Mouse (Mus musculus) ZHBTc4 (cell line): ENCODE data around the gene Gm49373.

Source experiments
- DNase-seq: peaks from one replicate; pipeline ENCODE4 v3.0.0-alpha.2; 2011; ENCODE audit warnings: low read depth, low spot score

Gene Gm49373

GRCm38 (mm10) chr9:21073044-21073840 lies at the start of gene Gm49373, which contains the start of gene Fdx1l:
Gm49373 (minus strand) TSS chr9:21073096.
Fdx1l (minus strand) TSS chr9:21073614.
- DNase-seq, result peak; percentile 93

- peak; percentile 39 for DNase-seq
Measured at GRCm38 (mm10) chr9:21121483-21121882, 48.6 kb upstream of the Gm49373 start.

- no peak for DNase-seq
Measured at GRCm38 (mm10) chr9:21117073-21117472, 44.2 kb upstream of the Gm49373 start.

GRCm38 (mm10) chr9:21115105-21115504 lies 42.2 kb upstream of the Gm49373 start:
- no peak for DNase-seq

GRCm38 (mm10) chr9:21114190-21114589 lies 41.3 kb upstream of the Gm49373 start:
- no peak for DNase-seq

- DNase-seq, result no peak
Measured at GRCm38 (mm10) chr9:21113751-21114150, 40.9 kb upstream of the Gm49373 start.

- DNase-seq, result no peak
Measured at GRCm38 (mm10) chr9:21107607-21108237, 34.8 kb upstream of the Gm49373 start.

GRCm38 (mm10) chr9:21105760-21106564 lies 33.1 kb upstream of the Gm49373 start:
- no peak for DNase-seq

DNA sequence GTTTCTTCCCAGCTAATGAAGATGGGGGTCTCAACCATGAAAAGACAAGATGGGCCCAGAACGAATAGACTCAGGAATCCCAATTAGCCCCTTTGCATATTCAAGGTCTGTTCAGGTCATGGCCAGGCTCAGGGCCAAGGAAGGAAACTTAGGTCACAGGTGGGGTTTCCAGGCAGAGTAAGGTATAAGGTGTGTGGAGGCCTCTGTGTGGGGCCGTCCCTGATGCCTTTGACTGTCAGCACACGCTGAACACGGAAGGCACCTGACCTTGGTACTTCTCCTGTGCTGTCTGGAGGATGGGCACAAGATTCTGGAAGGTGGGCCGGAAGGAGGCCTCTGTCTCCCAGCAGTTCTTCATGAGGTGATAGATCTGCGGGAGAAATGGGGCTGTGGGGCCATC lies 31.9 kb upstream of the Gm49373 start:
- DNase-seq, result no peak

DNA sequence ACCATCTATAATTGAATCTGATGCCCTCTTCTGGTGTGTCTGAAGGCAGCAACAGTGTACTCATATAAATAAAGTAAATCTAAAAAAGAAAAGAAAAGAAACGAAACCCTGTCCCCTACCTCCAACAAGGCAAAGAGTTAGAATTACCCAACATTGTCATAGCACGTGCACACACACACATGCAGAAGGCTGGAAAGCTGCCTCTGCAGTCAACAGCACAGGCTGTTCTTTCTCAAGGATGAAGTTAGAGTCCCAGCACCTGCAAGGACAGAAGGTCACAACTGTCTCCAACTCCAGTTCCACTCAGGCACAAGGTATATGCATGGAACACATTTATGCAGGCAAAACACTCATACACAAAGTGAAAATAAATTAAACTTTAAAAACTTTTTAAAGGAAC lies 29.2 kb upstream of the Gm49373 start:
- no peak for DNase-seq

DNA sequence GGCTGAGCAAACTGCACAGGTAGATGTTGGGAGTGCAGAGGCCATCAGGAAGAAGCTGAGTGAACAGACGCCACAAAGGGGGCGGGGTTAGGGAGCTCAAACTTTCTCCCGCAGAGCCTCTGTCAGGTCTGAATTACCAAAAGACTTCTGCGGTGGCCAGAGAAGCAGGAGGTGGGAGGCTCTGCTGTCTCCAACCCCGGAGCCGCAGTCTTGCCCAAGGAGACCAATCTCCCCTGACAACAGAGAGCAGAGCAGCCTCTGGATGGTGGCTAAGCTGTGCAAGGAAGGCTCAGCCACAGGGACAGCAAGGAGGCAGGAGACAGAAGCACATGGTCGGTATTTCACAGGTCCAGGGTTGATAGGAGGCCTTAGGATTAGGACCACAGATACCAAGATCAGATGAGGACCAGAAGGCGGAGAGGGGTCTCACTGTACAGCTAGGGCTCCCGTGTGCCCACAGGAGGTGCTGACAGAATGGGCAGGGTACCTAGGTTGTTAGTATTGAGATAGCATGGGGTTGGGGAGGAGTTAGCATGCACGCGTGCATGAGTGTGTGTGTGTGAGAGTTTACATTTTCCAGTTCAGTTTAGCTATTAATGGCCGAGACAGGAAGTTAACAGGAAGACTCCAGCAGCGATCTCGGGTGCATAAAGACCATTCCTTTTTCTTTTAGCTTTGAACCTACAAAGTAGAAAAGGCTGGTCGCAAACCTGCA lies 27.7 kb upstream of the Gm49373 start:
- DNase-seq, result peak; percentile 43

DNA sequence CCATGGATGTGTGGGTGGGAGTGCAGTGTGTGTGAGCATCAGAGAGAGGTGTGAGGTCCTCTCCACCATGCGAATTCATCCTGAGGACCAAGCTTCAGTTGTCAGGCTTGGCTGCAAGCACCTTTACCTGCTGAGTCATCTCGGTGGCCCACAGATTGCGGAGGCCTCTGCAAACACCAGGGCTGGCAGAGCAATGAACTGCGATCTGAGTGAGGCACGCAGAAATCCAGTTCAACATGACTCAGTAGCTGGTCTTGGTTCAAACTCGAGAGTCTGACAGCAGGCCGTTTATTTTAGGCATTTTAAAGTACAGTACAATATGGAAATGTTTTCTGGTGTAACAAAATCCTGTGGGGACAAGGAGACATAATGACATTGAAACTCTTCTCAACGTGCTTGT lies 24.9 kb upstream of the Gm49373 start:
- DNase-seq, result no peak

DNA sequence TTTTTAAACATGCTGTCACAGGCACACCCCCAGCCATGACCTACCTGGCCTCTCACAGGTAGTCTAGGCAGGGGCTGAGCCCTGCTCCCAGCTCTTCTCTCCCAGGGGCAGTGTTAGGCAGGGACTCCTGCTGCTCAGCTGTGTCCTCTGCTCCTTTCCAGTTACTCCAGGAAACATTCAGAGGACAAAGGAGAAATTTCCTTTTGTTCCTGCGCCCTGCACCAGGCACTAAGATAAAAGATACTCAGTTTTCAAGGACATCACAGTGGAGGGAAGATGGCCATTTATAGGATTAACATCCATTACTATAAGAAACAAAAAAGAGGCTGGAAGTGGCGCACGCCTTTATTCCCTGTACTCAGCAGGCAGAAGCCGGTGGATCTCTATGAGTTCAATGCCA lies 23.1 kb upstream of the Gm49373 start:
- DNase-seq, result peak; percentile 84

GRCm38 (mm10) chr9:21093423-21093822 lies 20.5 kb upstream of the Gm49373 start:
- DNase-seq, result no peak

DNA sequence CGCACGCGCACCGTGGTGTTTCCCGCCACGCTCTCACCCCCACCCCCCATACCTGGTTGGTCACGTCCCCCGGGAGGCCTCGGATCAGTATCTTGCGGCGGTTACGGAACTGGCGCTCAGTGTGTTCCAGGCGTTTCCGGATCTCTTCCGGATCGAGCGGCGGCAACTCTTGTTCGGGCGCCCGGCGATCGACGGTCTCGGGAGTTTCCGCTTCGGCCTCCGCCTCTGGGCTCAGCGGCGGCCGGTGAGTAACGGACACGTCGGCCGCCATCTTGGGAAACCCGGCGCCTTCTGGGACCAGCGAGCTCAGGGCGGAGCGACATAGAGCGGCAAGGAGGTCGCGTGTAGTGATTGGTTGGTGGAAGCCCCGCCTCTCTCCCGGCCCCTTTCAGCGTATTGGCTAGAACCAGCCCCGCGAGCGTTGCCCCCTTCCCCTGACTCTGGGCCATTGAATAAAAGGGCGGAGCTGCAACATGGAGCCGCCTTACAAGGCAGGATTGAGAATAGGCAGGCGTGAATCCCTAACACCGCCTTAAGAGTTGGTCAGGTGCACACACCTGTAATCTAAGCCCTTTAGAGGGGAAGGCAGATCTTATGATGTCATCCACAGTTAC lies 18.9 kb upstream of the Gm49373 start, which contains the start of the genes Gm38431 and Raver1:
Gene Gm38431 (minus strand): TSS at position 291 of the 614 bp plus-strand sequence.
Gene Raver1 (minus strand): TSS at position 302 of the 614 bp plus-strand sequence.
- DNase-seq, result peak; percentile 99

GRCm38 (mm10) chr9:21090972-21091706 lies 18.2 kb upstream of the Gm49373 start:
- DNase-seq, result peak; percentile 36

DNA sequence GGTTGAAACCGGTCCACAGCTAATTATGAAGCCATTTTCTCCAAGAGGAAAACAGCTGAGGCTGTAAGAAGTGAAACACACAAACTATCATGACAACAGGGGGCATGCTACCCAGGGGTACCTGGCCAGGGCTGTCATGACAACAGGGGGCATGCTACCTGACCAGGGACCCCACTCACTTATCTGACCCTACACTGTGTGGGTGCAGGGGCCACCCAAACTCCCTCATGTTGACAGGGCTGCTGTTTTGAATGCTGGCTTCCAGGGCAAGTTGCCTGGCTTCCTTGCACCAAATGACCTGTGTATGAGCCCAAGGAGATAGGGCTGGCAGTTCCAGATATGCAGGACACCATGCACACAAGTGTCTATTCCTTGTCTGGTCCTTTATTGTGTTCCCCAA lies 17.6 kb upstream of the Gm49373 start:
- DNase-seq, result no peak

DNA sequence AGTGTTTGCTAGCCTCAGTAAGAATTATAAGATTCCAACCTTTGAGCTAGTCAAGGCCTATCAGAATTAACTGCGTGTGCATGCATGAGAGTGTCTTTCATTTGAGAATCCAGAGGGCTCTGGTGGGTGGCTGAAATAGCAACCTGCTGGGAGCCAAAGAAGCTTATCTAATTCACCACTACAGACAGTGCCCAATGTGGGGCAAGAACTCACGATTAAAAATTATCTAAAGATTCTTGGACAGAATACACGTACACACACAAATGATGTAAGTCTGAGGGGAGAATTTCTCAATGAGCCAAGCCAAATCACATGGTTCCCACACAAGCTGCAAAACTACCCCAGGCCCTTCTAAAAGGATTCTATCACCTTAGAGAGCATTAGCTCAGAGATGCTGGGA lies 10.4 kb upstream of the Gm49373 start:
- no peak for DNase-seq

DNA sequence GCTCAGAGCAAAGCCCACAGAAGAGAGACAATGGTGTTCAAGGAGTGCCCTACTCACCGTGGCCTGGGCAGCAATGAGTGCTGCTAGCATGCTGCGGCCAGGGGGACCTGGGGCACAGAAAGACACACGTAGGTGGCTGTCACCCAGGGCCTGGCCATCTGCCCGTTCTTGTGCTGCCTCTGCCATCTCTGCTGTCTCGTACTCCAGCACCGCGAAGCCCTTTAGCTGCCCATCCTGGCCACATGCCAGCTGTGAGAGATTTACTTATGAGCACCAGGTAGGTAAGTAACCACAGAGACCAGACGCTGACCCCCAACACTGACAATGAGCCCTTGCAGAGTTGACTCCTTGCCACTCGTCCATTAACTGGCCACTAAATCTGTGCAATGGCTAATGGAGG lies 8.2 kb upstream of the Gm49373 start:
- no peak for DNase-seq

GRCm38 (mm10) chr9:21075625-21076024 lies 2.7 kb upstream of the Gm49373 start:
- DNase-seq, result no peak
